ENCODE assay signal across 9 mouse cellular contexts in genomic region chr5:114587908-114588307, GRCm38 (mm10). TPM values are rescaled to one million over a fixed set of nuclear protein-coding genes. Genes with fewer than 3 reads are reported as not detected.
A peak's percentile ranks its signal among the peaks of the same experiment; 100 is the strongest.
DNase-seq lines count a peak whose midpoint lies in the region; ATAC-seq lines count a peak whose summit lies in the region.
"Had no signal": no experiment of that assay in that cellular context is flagged by ENCODE, and none has a peak within 500 bp of the region (broad histone marks: within the 10 kb centered on the region; RNA-seq: fewer than 3 reads in every experiment).

No protein-coding gene starts in this region.

- no peaks in the 10 kb centered on the region for H3K9me3 ChIP-seq in hindbrain, embryonic 10.5 days
- no peaks in the 10 kb centered on the region for H3K9me3 ChIP-seq in hindbrain, embryonic 14.5 days (ENCODE audit: control insufficient read depth, low read length)
- H3K9me3 ChIP-seq: limb, embryonic 13.5 days had no signal

- DNase-seq in hindbrain, embryonic 10.5 days (ENCODE audit: low spot score): peak; percentile 53
- DNase-seq in hindbrain, embryonic 14.5 days (ENCODE audit: low spot score): no peak
- peak; percentile 80 for DNase-seq in ZHBTc4 (ENCODE audit: low read depth, low spot score)
- peak; percentile 83 for DNase-seq in kidney, adult 11 months
- peak; percentile 66 to 78 for DNase-seq in lung, postnatal 4 days
- peak; percentile 66 to 76 for DNase-seq in thymus, adult 18-20 months
- DNase-seq in cerebellum, adult 11-12 months: no peak
- no peak for DNase-seq in cerebellum, adult 9-11 months

- peak overlapping the region; percentile 83 for H3K27ac ChIP-seq in hindbrain, embryonic 10.5 days
- H3K27ac ChIP-seq in hindbrain, embryonic 14.5 days: no peak overlapping the region
- H3K27ac ChIP-seq: limb, embryonic 13.5 days had no signal

- peaks cover 10% of the 10 kb centered on the region for H3K27me3 ChIP-seq in hindbrain, embryonic 10.5 days (ENCODE audit: insufficient read depth, poor library complexity, severe bottlenecking)
- no peaks in the 10 kb centered on the region for H3K27me3 ChIP-seq in hindbrain, embryonic 14.5 days (ENCODE audit: control insufficient read depth, insufficient read depth, low read length)

- H3K36me3 ChIP-seq in hindbrain, embryonic 10.5 days: no peaks in the 10 kb centered on the region
- no peaks in the 10 kb centered on the region for H3K36me3 ChIP-seq in hindbrain, embryonic 14.5 days (replicated peaks; ENCODE audit: control insufficient read depth, insufficient read depth)
- H3K36me3 ChIP-seq: limb, embryonic 13.5 days had no signal

- H3K4me1 ChIP-seq in hindbrain, embryonic 10.5 days (replicated peaks): peaks cover 99% of the 10 kb centered on the region
- peaks cover 78% of the 10 kb centered on the region for H3K4me1 ChIP-seq in hindbrain, embryonic 14.5 days (replicated peaks; ENCODE audit: control insufficient read depth, insufficient read depth, low read length)

- no peak overlapping the region for H3K4me2 ChIP-seq in hindbrain, embryonic 14.5 days (replicated peaks)
- H3K4me2 ChIP-seq: limb, embryonic 13.5 days had no signal

- ATAC-seq in hindbrain, embryonic 14.5 days (ENCODE audit: low FRiP score): no peak

- H3K9ac ChIP-seq in hindbrain, embryonic 14.5 days: no peak overlapping the region
- H3K9ac ChIP-seq: limb, embryonic 13.5 days had no signal

- no peak overlapping the region for H3K4me3 ChIP-seq in hindbrain, embryonic 10.5 days
- H3K4me3 ChIP-seq in hindbrain, embryonic 14.5 days (replicated peaks; ENCODE audit: low read length): no peak overlapping the region
- H3K4me3 ChIP-seq: limb, embryonic 13.5 days had no signal

- WGBS in hindbrain, embryonic 10.5 days: 46% methylated on average over 9 of the region's 9 CpGs
- WGBS in hindbrain, embryonic 14.5 days: 43% methylated on average over 9 of the region's 9 CpGs

RNA-seq across cellular contexts. Expression of gene Fam222a, which starts 20.1 kb away (rescaled TPM):
- 3.9 and 6.5 TPM in 2 replicates for polyA plus RNA-seq in hindbrain, embryonic 10.5 days (2016; fragmentation: Nextera tagmentation; extraction: Ambion mirVana)
- polyA plus RNA-seq in hindbrain, embryonic 14.5 days (2014; fragmentation: Nextera tagmentation; extraction: Ambion mirVana): 6.6 and 6.7 TPM in 2 replicates

Comparison
In these comparisons a context has a peak if more than half of its experiments do, and no peak if none do; other contexts are left out.
1. DNase-seq: peak in hindbrain, embryonic 10.5 days (single experiment), ZHBTc4 (single experiment), kidney, adult 11 months (single experiment), lung, postnatal 4 days (2 of 2) and thymus, adult 18-20 months (2 of 2); none in hindbrain, embryonic 14.5 days (single experiment), cerebellum, adult 11-12 months (single experiment) and cerebellum, adult 9-11 months (single experiment).